Mouse (Mus musculus): ENCODE measurements around the gene Gdpgp1.

GRCm38 (mm10) chr7:80203638-80204096 is 29.0 kb upstream of the Gdpgp1 start:
- TF ChIP-seq CTCF (IDR thresholded peaks at IDR 0.05; ENCODE audit: borderline replicate concordance, insufficient read depth, low read depth, low read length) (no peak), POLR2A (IDR thresholded peaks at IDR 0.05; ENCODE audit: borderline replicate concordance, insufficient read depth, low read length) (no peak)
